Mouse (Mus musculus): ENCODE data around the gene Agbl1. TPM values are rescaled to one million over a fixed set of nuclear protein-coding genes. Genes with fewer than 3 reads are reported as not detected.
A peak's percentile ranks its signal among the peaks of the same experiment; 100 is the strongest.

The Agbl1 gene
- polyA plus RNA-seq, 1 experiment from 2014 or later, result not detected

- Histone ChIP-seq H3K9me3 (no peaks in the 10 kb centered on the region), H3K4me3 (no peak overlapping the region), H3K4me2 (no peak overlapping the region), H3K4me1 (replicated peaks) (no peaks in the 10 kb centered on the region), H3K27me3 (no peaks in the 10 kb centered on the region), H3K27ac (no peak overlapping the region), H3K36me3 (no peaks in the 10 kb centered on the region), H3K9ac (no peak overlapping the region)
- 89% methylated on average over 3 of the region's 3 CpGs for WGBS
- no peak for ATAC-seq (ENCODE audit: low FRiP score)
These were observed 57.8 kb downstream of the Agbl1 start for GRCm38 (mm10) chr7:76287531-76287930.

- no peak overlapping the region for H3K27ac ChIP-seq
- H3K27me3 ChIP-seq, result no peaks in the 10 kb centered on the region
- 74% methylated on average over 4 of the region's 4 CpGs for WGBS
- H3K9me3 ChIP-seq, result no peaks in the 10 kb centered on the region
- no peaks in the 10 kb centered on the region for H3K4me1 ChIP-seq (replicated peaks)
- no peak overlapping the region for H3K4me2 ChIP-seq
- H3K9ac ChIP-seq, result no peak overlapping the region
- no peak for ATAC-seq (ENCODE audit: low FRiP score)
- H3K4me3 ChIP-seq, result no peak overlapping the region
- H3K36me3 ChIP-seq, result no peaks in the 10 kb centered on the region
These were observed 92.3 kb downstream of the Agbl1 start for GRCm38 (mm10) chr7:76321866-76322553.

GRCm38 (mm10) chr7:76326091-76326490 lies 96.4 kb downstream of the Agbl1 start:
- Histone ChIP-seq H3K27ac (no peak overlapping the region), H3K4me3 (no peak overlapping the region), H3K4me1 (replicated peaks) (no peaks in the 10 kb centered on the region), H3K36me3 (no peaks in the 10 kb centered on the region), H3K9me3 (no peaks in the 10 kb centered on the region), H3K4me2 (no peak overlapping the region), H3K27me3 (no peaks in the 10 kb centered on the region), H3K9ac (no peak overlapping the region)
- WGBS, result 67% methylated on average over 2 of the region's 2 CpGs
- ATAC-seq (ENCODE audit: low FRiP score), result no peak

- Histone ChIP-seq H3K27ac (no peak overlapping the region), H3K9ac (no peak overlapping the region), H3K9me3 (no peaks in the 10 kb centered on the region), H3K4me1 (replicated peaks) (no peaks in the 10 kb centered on the region), H3K4me3 (no peak overlapping the region), H3K4me2 (no peak overlapping the region), H3K36me3 (no peaks in the 10 kb centered on the region), H3K27me3 (no peaks in the 10 kb centered on the region)
- WGBS, result 92% methylated on average over 4 of the region's 4 CpGs
- ATAC-seq (ENCODE audit: low FRiP score), result no peak
These were observed 109.6 kb downstream of the Agbl1 start for GRCm38 (mm10) chr7:76339308-76339707.

- H3K9ac ChIP-seq, result no peak overlapping the region
- H3K27ac ChIP-seq, result no peak overlapping the region
- H3K9me3 ChIP-seq, result no peaks in the 10 kb centered on the region
- H3K4me2 ChIP-seq, result no peak overlapping the region
- H3K36me3 ChIP-seq, result no peaks in the 10 kb centered on the region
- H3K4me1 ChIP-seq (replicated peaks), result no peaks in the 10 kb centered on the region
- ATAC-seq (ENCODE audit: low FRiP score), result no peak
- H3K4me3 ChIP-seq, result no peak overlapping the region
- H3K27me3 ChIP-seq, result no peaks in the 10 kb centered on the region
- WGBS, result 91% methylated on average over 1 of the region's 1 CpGs
These were observed 111.9 kb downstream of the Agbl1 start for GRCm38 (mm10) chr7:76341601-76342000.

GRCm38 (mm10) chr7:76353469-76353868 lies 123.8 kb downstream of the Agbl1 start:
- Histone ChIP-seq H3K36me3 (no peaks in the 10 kb centered on the region), H3K4me1 (replicated peaks) (no peaks in the 10 kb centered on the region), H3K4me3 (no peak overlapping the region), H3K9me3 (no peaks in the 10 kb centered on the region), H3K9ac (no peak overlapping the region), H3K27ac (no peak overlapping the region), H3K27me3 (no peaks in the 10 kb centered on the region), H3K4me2 (no peak overlapping the region)
- WGBS, result 51% methylated on average over 10 of the region's 10 CpGs
- ATAC-seq (ENCODE audit: low FRiP score), result no peak

GRCm38 (mm10) chr7:76354510-76354909 lies 124.8 kb downstream of the Agbl1 start:
- Histone ChIP-seq H3K9ac (no peak overlapping the region), H3K27ac (no peak overlapping the region), H3K36me3 (no peaks in the 10 kb centered on the region), H3K4me1 (replicated peaks) (no peaks in the 10 kb centered on the region), H3K4me2 (no peak overlapping the region), H3K9me3 (no peaks in the 10 kb centered on the region), H3K27me3 (no peaks in the 10 kb centered on the region), H3K4me3 (no peak overlapping the region)
- 32% methylated on average over 3 of the region's 3 CpGs for WGBS
- no peak for ATAC-seq (ENCODE audit: low FRiP score)

- 30% methylated on average over 4 of the region's 4 CpGs for WGBS
- H3K9me3 ChIP-seq, result no peaks in the 10 kb centered on the region
- H3K27me3 ChIP-seq, result 0 out of 2 replicates have a peak, but pooled peaks cover 2% of the 10 kb centered on the region
- H3K9ac ChIP-seq, result no peak overlapping the region
- no peak overlapping the region for H3K4me2 ChIP-seq
- ATAC-seq (ENCODE audit: low FRiP score), result no peak
- no peaks in the 10 kb centered on the region for H3K4me1 ChIP-seq (replicated peaks)
- H3K27ac ChIP-seq, result no peak overlapping the region
- H3K36me3 ChIP-seq, result no peaks in the 10 kb centered on the region
- no peak overlapping the region for H3K4me3 ChIP-seq
These were observed 141.6 kb downstream of the Agbl1 start for GRCm38 (mm10) chr7:76371269-76371668.

- H3K4me2 ChIP-seq, result no peak overlapping the region
- 92% methylated on average over 3 of the region's 3 CpGs for WGBS
These were observed 149.8 kb downstream of the Agbl1 start for GRCm38 (mm10) chr7:76379493-76379892.

GRCm38 (mm10) chr7:76381986-76382385 lies 152.3 kb downstream of the Agbl1 start:
- Histone ChIP-seq H3K36me3 (no peaks in the 10 kb centered on the region), H3K9ac (no peak overlapping the region), H3K27ac (no peak overlapping the region), H3K4me1 (replicated peaks) (no peaks in the 10 kb centered on the region), H3K4me2 (no peak overlapping the region), H3K9me3 (no peaks in the 10 kb centered on the region), H3K4me3 (no peak overlapping the region), H3K27me3 (no peaks in the 10 kb centered on the region)
- ATAC-seq (ENCODE audit: low FRiP score), result no peak
- WGBS, result 93% methylated on average over 2 of the region's 2 CpGs

More at GRCm38 (mm10) chr7:76379493-76379892, 149.8 kb downstream of the Agbl1 start:
- Histone ChIP-seq H3K36me3 (no peaks in the 10 kb centered on the region), H3K9me3 (peaks cover 6% of the 10 kb centered on the region; the same call in 1 of the 2 replicates), H3K4me1 (replicated peaks) (no peaks in the 10 kb centered on the region), H3K4me3 (no peak overlapping the region), H3K27me3 (no peaks in the 10 kb centered on the region), H3K27ac (no peak overlapping the region), H3K9ac (no peak overlapping the region)
- ATAC-seq (ENCODE audit: low FRiP score), result no peak

GRCm38 (mm10) chr7:76389240-76389639 lies 159.6 kb downstream of the Agbl1 start:
- H3K36me3 ChIP-seq, result no peaks in the 10 kb centered on the region
- no peaks in the 10 kb centered on the region for H3K9me3 ChIP-seq
- H3K9ac ChIP-seq, result no peak overlapping the region
- no peaks in the 10 kb centered on the region for H3K27me3 ChIP-seq
- no peak overlapping the region for H3K27ac ChIP-seq
- peaks cover 18% of the 10 kb centered on the region for H3K4me1 ChIP-seq (replicated peaks)
- 79% methylated on average over 5 of the region's 5 CpGs for WGBS
- ATAC-seq (ENCODE audit: low FRiP score), result no peak
- H3K4me2 ChIP-seq, result no peak overlapping the region
- H3K4me3 ChIP-seq, result no peak overlapping the region

GRCm38 (mm10) chr7:76392296-76392940 lies 162.7 kb downstream of the Agbl1 start:
- peak; percentile 59 for ATAC-seq (ENCODE audit: low FRiP score)
- 22% methylated on average over 15 of the region's 15 CpGs for WGBS
- Histone ChIP-seq H3K27me3 (no peaks in the 10 kb centered on the region), H3K4me3 (peak overlapping the region; percentile 31; the same call in 1 of the 2 replicates), H3K27ac (peak overlapping the region; percentile 64; the same call in 1 of the 2 replicates), H3K4me2 (peak overlapping the region; percentile 49), H3K36me3 (no peaks in the 10 kb centered on the region), H3K9me3 (no peaks in the 10 kb centered on the region), H3K9ac (peak overlapping the region; percentile 19; the same call in 1 of the 2 replicates), H3K4me1 (replicated peaks) (peaks cover 18% of the 10 kb centered on the region)

All from hindbrain, embryonic 13.5 days (tissue).